Mouse (Mus musculus): ENCODE measurements at regions not wholly inside any gene's neighbourhood (a gene's known extent, or its start where the extent isn't known, plus 50 kb on each side); places are given as distances from the start of the nearest gene placed in this dataset.

DNA sequence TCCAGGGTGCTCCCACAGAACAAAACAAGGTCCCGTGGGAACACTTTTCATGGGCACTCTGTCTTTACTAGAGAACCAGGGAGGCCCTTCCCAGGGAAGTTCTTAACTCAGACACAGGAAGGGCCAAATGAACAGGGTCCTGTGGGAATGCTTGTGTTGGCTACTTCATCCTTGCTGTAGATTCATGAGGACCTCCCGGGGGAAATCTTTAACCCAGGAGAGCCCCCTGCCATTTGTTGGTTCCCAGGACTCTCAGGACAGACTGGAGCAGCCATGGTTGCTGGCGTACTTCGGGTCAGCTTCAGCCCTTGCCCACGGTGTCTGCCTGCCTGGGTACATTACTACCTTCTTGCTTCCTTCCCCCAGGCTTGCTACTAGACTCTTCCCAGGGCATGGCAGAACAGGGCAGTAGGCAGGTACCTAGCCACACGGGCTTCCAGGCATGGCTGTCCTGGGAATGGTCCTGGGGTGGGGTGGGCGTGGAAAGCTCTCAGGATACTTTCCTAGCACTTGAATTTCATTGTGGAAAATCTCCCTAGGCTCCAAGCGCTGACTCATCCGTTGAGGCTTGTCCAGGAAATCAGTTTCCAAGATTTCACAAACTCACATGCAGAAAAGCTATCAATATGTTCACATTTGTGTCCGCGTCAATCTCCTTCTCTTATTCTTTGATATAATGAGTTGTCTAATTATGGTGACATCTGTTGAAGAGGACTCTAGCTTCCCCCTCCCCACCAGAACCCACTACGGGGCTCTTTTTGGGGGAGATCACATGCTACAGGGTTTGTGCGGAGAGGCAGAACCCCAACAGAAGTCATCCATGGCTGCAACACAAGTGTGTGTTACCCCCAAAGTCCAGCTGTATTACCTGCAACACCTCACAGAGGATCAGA lies 148.6 kb downstream of the Sec61b start:
- no peak for DNase-seq (ENCODE audit: low spot score)

DNA sequence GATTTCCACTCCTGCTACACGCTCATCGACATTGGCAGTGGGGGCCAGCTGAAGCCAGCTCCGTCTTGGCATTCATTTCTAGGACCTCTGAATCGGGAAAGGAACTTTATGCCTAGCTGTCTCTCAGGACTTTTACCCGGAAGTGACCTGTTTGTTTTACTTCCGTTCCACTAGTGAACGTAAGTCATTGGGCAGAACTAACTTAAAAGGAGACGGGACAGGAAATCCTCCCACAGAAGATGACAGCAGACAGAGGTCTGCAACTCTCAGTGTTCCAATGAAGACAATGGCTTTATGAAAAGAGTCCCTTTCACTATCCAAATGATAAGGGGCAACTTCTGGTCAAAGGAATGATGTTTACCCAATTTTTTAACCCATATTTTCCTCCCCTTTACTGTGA lies 155.5 kb downstream of the Sec61b start:
- DNase-seq (ENCODE audit: low spot score) = no peak

DNA sequence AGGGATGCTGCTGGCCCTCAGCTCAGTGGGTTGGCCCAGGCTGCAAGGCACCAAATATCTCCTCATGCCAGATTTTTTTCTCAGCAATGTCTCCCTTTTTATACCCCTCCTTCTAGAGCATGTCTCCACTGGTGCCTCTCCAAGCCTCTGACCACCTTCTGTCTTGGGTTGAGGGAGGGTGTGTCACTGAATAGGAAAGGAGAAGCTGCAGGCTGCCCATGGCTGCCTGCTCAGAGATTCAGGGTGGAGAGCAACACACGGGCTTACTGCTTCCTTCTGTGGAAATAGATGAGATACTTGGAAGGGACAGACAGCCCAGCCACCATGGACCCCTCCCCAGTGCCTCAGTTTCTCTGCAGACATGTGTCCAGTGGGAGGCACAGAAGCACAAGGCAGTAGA lies 156.0 kb downstream of the Sec61b start:
- DNase-seq (ENCODE audit: low spot score) = no peak

DNA sequence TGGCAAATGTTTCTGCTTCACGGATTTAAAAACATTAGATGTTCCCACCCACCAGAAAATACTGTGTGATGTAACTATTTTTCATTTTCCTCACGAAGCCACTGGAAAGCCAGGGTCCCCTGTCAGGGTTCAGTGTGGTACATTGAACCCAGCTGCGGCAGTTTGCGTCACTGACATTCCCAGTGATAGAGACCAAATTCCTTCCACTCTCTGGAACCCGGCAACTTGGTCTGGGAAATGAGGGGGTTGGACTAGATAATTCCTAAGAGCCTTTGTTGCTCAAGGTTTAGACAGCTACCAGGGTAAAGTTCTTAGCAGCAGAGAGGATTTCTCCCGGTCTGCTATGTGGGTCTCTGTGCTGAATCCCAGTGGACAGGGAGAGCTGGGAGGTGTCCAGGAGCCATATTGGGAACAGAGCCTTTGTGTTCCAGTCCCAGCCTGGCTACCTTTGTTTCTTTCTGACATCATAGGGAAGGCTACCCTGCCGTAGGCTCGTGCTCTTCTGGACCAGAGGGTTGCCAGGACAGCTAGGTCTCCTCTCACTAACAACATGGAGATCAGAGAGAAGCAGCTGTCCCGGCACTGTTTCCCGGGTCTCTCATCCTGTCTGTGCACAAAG lies 164.5 kb downstream of the Sec61b start:
- DNase-seq (ENCODE audit: low spot score) = no peak

DNA sequence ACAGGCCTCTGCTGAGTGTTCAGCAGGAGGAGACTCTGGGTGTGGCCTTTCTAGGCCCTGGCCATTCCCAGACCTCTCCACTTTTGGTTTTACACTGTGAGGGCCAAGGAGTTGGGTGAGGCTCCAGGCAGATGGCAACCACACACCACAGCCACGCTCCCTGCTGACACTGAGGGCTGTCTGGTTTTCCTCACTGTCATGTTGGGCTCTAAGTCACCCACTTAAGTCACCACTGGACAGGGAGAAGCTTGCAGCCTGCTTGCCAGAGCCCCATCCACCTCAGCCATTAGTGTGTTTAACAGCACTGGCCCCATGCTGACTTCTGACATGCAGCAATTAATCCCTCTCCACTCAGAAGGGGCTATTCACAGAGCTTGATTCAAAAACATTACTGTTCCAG lies 170.6 kb downstream of the Sec61b start:
- no peak for DNase-seq (ENCODE audit: low spot score)

DNA sequence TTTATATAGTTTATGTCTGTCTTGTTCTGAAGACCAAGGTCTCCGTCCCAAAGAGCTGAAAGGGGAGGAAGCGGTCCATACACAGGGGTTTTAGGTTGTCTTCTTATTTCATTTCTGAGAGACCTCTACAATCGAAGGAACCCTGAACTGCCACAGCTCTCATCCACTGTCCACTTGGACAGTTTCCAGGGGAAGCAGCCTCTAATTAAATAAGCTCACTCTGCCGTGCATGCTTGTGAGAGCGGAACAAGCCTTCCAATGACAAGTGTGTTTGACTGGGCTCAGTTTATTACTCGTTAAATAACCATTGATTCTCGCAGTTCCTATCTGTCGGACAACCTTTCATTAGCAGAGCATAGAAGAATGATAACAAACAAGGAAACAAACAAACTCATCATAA lies 174.2 kb downstream of the Sec61b start:
- DNase-seq (ENCODE audit: low spot score) = no peak

DNA sequence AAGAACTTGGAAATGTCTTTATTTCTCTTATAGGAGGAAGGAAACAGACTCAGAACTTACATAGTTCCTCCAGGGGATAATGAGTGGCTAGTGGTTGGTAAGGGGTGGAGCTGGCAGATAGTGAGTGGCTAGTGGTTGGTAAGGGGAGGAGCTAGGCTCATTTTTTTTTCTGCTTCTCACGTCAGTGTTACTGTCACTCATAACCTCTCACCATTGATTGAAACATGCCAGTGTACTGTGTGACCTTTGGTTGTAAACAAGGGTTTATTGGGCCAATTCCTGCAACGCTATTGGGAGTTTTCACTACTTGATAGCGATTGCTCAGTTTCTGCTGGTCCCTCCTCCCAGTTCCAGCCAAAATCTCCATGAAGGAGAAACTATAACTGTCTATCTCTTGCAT lies 175.5 kb downstream of the Sec61b start:
- DNase-seq (ENCODE audit: low spot score) = no peak

DNA sequence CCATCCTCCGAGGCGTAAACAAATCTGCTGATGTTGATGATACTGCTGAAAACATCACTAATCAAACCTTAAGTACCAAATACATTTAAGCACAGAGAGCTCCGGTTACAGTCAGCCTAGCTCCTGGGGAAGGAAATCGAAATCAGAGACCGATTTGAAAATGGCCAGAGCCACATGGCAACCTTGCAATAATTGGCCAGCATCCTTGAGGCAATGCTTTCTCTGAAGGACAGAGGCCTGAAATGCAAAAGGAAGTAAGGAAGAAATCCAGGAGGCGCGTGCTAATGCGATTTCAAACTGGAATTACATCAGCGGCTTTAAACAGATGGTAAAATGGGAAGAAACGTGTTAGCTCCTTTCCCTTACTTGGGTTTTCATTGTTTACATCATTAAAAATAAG lies 177.1 kb downstream of the Sec61b start:
- no peak for DNase-seq (ENCODE audit: low spot score)

DNA sequence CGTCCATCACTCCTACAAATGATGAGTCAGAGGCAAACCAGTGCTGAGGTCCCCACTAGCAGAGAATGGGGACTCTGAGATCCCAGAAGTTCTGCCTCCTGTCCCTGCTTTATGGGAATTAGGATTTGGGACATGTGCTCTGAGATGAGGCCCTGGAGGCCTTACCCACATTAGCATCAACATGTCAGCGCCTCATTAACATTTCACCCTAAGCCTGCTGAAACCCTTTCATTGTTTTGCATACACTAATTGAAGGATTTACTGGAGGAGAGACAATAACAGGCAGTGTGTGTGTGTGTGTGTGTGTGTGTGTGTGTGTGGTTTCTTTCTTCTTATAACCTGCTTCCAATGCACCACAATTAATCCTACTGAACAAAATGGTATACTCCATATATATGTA lies 178.7 kb downstream of the Sec61b start:
- DNase-seq (ENCODE audit: low spot score) = no peak

DNA sequence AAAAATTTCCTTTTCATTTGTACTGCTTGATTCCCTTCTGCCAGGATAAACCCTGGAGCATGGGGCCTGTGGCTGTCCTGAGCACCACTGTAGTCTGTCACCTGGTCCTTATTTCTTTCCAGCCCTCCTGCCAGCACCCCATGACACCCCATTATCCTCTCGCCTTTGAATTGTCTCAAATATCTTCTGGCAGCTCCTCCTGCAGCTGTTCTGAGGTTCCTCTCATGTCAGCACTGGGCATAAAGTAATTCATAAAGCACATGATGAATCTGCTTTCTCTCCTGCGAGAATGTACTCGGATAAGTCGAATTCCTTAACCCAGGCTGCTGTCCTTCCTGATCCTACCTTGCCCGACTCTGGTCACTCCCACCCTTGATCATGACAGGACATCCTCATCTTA lies 195.1 kb downstream of the Sec61b start:
- DNase-seq (ENCODE audit: low spot score) = no peak

DNA sequence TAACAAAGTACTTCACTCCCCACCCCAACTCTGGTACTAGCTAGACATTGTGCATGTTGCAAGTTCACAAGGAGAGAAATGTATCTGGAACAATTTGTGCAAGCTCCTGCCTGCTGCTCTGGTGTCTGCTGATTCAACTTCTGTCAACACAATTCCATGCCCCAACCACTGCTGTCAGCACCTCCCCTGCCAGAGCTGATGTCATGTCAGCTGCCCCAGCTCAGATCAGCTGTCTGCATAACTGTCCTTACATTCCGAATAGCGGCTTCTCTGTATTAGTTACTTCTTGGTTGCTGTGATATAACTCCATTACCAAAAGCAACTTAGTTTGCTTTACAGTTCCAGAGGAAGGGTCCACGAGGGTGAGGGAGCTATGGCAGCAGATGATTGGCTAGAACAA lies 196.0 kb downstream of the Sec61b start:
- no peak for DNase-seq (ENCODE audit: low spot score)

DNA sequence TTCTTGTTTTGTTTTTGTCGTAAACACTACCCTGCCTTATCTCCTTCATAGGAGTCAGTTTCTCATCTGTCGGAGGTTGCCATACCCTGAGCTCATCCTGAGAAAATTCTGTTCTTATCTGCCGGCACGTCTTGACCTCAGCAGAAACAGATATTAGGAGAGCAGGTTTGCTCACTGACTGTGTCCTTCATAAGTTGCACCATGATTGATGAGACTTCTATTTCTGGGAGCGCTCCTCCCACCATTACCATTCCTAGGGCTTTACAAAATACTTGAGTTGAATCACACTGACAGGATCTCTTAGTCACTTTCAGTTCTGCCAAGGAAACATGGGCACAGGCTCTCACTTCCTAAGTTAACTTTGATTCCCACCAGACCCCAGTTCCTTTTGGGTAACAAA lies 196.9 kb downstream of the Sec61b start:
- DNase-seq (ENCODE audit: low spot score) = no peak

DNA sequence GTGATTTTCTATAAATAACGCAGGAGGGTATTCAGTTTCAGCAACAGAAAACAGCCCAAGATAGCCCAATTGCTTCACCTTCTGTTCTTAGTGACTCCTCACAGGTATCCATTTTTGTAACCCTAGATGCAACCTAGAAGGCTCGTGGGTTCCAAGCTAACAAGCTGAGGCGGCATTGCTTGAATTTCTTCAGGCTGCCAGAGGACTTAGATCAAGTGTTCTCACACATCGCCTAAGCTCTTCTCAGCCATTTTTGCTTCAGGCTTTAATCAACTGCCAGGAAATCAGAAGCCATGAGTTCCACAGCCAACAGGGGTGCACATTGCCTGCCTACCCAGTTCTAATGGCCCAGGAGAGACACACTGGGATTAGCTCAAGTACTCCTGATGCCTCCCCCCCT lies 206.7 kb downstream of the Sec61b start:
- no peak for DNase-seq (ENCODE audit: low spot score)

DNA sequence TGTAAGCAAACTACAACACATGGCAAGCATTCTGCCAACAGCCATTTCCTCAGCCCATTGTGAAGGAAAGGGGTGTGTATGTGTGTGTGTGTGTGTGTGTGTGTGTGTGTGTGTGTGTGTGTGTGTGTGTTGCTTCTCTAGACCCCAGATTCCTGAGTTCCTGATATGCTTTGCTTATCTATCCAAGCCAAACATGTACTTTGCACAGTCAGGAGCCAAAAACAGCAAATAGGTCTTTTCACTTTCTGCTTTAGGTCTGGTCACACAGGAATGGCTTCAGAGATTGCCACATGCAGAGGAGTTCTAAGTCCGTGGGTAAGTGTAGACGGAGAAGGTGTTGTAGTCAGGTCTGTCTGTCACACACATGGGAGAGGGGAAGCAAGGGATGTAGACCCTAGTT lies 216.7 kb downstream of the Sec61b start:
- no peak for DNase-seq (ENCODE audit: low spot score)

DNA sequence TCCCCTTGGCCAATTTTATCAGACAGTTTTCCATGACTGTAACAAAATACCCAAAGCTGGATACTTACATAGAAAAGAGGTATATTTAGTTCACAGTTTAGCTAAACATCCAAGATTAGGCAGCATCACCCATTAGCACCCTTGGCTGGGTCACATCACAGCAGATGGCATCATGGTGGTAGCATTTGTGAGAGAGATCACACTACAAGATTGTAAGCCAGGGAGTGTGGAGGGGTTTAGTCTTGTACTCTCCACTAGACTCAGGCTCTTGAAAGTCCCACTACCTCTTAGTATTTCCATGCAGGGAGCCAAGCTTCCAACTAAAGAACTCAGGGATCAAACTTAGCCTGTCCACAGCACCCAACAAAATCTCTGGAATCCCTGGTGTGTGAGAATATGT lies 218.2 kb downstream of the Sec61b start:
- DNase-seq (ENCODE audit: low spot score) = no peak

DNA sequence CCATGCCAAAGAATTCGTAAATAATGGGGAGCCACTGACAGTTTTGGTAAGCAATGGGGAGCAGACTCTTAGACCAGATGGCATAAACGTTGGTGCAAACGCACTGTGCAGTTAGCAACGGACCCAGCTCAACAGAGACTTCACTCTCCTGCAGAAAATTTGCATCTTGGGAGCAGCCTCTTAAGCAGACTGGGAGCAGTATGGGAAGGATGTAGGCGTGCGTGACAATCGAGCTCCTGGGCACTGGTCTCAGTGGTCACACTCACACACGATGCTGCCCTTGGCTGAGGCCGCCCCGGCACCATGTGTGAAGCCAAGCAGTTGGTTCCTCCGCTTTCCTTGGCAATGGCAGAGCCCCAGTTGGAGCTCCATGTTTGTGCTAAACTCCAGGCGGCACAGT lies 218.8 kb downstream of the Sec61b start:
- DNase-seq (ENCODE audit: low spot score) = no peak

DNA sequence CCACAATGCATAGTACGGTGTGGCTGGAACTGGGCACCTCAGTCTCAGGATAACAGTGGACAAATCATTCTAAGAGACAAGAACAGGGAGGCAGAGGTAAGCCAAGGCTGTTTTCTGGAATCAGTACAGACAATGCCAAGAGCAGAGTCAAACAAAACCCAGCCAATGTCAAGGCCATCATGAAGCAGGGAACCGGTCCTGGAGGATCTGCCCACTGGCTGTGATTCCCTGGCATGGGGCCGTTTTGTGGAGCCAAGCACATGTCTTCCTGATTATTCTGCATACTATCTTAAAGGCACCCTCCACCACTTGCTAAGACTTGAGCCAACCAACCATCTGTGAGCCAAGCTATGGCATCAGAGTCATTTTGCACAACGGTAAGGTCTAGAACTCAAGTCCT lies 222.6 kb downstream of the Sec61b start:
- DNase-seq (ENCODE audit: low spot score) = no peak

DNA sequence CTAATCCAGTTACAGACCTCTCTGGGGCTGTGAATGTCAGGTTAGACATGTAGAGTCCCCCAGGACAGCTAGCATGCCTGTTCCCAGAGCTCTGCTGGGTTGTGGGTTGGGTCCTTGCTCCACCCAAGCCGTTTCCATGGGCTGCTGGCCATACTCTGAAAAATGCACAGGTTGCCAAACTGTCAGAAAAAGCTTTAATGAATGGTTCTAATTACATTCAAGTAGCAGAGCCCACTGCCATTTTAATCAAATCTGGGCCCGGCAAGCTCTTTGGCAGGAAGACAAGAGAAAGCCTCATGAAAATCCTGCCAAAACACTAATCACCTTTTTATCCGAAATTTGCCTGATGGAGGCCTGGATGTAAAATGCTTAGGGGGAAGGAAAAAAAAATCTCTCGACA lies 224.1 kb downstream of the Sec61b start:
- no peak for DNase-seq (ENCODE audit: low spot score)

DNA sequence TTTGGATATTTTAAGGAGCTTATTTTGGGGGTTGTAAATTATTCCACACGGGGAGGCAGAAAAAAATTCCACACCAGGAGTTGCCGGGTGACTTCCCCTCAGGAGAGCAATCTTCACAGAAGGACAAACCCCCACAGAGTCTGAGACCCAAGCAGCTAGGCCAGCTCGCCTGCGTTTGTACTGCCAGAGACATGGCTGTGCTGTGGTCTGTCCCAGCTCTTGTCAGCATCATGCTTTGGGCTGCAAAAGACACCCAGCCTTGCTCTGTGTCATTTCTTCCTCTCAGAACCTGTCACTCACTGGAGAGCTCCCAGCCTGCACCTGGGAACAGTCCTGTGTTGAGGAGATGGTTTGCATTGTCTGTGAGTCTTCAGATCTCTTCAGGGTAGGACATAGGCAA lies 224.5 kb downstream of the Sec61b start:
- no peak for DNase-seq (ENCODE audit: low spot score)

DNA sequence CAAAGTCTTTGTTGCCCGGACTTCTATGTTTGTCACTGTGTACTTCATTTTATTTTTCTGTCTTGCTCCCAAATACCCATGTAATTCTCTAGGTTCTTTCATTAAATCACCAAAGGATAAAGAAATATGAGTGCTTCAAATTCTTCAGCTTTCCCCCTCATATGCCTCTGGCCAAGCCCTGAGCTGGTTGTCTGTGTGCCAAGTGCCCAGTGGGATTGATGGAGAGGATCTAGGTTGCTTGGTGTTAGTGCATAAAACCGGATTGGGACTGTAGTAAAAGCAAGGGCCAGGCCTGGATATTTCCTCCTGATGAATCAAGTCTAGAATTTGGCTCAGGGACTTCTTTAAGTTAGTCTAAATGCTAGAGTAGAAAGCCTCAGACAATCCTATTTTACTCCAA lies 229.0 kb downstream of the Sec61b start:
- DNase-seq (ENCODE audit: low spot score) = no peak

DNA sequence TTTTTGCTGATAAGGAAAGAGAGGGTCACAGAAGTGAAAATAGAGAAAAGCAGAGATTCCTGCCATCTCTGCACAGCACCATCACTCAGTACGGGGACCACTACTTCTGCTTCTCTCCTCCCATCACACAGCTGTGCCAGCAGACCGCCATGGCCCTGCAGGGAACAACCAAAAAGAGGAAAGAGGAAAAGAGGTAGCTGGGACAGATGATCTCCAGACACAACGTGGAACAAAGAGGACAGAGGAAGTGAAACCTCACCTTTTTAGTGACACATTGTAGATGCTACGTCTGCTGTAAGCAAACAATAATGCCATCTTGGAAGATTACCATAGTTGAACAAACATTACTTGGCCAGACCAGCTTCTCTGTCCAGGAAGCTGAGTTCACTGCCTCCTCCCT lies 230.1 kb downstream of the Sec61b start:
- no peak for DNase-seq (ENCODE audit: low spot score)

DNA sequence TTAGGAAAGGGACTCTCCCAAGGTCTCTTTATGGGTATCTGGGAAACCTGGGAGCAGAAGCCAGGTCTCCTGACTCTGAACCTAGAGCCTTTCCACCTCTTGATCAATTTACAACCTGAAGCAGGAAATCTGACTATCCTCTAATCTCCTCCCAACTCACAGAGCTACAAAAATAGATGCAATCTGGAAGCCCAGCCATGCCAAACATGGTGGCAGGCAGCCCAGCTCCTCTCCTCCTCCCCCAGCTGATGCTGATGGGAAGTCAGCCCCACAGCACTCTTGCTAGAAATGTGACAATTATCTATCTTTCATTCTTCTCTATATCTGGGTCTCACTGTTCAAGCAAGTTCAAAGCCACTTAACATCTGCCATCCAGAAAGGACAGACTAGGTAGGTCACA lies 233.5 kb downstream of the Sec61b start:
- DNase-seq (ENCODE audit: low spot score) = no peak

DNA sequence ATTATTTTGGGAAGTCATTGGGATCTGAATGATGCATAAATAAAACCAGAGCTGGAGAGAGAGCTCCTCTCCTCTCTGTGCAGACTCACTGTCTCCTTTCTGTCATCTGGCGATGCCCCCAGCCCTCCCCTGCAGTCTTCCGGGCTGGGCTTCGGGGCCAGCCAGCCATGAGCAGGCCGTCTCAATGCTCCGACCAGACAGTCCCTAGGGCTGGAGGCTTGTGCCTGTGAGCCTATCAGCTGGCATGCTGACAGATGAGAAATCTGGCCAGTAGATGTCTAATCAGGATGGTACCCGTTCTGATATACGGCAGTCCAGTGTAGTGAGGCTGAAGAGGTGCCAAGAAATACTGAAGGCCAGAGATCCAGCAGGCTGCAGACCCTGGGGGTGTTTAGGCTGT lies 238.9 kb downstream of the Sec61b start:
- no peak for DNase-seq (ENCODE audit: low spot score)

All from ovary, postnatal 10 days (tissue).